Mouse (Mus musculus): ENCODE measurements at regions not wholly inside any gene's neighbourhood (a gene's known extent, or its start where the extent isn't known, plus 50 kb on each side); places are given as distances from the start of the nearest gene placed in this dataset.

DNA sequence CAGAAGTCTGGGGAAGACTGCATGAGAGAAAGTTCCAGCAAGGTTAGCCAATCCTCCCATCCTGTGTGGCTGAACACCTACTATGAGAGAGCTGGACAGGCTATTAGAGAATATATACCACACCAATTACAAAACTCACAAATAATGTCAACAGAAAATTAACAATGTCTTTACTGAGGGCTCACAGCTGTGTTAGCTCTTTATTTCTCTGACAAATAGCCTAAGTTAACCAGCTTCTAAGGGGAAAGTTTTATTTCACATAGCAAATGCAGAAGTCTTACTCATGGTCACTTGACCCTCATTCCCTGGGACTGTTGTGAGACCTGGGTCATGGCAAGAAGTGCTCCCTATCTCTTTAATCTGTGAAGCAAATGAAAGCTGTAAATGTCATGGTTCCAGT lies 261.0 kb upstream of the Mctp2 start:
- TF ChIP-seq CTCF (IDR thresholded peaks at IDR 0.05; ENCODE audit: extremely low read depth, insufficient read length, insufficient replicate concordance, low read depth, low read length): no peak
- TF ChIP-seq POLR2A (IDR thresholded peaks at IDR 0.05; ENCODE audit: low read depth, low read length): no peak
